Mouse (Mus musculus): ENCODE measurements at regions not wholly inside any gene's neighbourhood (a gene's known extent, or its start where the extent isn't known, plus 50 kb on each side); places are given as distances from the start of the nearest gene placed in this dataset.

DNA sequence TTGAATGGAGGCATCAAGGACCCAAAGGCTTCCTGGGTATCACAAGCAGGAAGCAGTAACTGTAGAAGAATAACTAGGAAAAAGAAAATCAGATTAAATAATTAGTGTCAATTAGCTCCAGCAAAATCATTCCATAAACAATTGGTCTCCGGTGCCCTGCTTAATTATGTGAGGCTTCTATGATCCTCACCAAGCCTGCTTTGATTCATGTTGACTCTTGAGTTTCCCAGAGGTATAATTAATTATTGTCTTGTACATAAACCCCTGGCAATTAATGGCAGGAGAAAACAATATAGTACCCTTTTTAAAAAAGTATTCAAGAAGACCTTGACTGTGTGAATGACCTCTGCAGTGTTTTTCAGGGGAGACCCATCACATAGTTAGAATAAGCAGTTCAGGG is 61.5 kb upstream of the Sp8 start:
- in situ Hi-C loops (cut with MboI, MseI), result no loop called here

DNA sequence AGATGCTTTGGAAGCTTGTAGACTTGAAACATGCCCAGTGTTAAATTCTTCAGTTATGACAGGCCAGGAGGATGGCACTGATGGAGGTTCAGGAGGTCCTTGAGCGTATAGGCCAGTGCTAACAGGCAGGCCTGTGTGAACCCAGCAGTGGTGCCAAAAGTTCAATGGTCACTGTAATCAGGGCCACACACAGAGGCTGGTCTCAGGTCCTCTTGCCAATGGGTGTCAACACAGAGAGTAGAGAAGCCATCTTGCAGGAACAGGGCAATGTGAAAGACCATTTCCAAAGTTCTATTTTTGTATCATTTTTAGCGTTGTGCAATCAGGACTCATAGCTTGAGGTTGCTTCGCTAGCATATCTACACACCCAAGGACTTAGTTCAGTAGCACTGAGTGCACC is 64.2 kb upstream of the Sp8 start:
- in situ Hi-C loops (cut with MboI, MseI), result no loop called here

DNA sequence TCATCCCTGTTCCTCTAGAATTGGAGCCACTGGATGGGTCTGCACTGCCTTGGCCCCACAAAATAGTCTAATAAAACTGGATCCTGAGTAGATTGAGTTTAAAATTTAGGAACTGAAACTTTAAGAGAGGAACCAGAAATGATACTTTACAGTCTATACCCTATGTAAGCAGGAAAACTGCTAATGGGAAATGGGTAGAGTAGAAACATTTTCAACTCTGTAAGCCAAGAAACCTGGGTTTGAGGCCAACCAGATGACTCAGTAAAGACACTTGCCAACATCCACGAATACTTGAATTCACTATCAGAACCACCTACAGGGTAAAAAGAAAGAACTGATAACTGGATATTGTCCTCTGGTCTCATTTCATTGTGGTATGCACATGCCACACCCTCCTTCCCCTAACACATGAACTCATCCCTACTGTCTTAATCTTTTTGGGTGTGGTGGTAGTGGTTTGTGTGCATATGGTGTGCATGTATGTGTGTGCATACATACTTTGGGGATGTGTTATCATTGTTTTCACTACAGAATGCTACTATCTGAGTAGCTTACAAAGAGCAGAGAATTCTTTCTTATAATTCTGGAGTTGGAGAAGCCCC is 70.6 kb upstream of the Sp8 start:
- in situ Hi-C loops (cut with MboI, MseI), result no loop called here

DNA sequence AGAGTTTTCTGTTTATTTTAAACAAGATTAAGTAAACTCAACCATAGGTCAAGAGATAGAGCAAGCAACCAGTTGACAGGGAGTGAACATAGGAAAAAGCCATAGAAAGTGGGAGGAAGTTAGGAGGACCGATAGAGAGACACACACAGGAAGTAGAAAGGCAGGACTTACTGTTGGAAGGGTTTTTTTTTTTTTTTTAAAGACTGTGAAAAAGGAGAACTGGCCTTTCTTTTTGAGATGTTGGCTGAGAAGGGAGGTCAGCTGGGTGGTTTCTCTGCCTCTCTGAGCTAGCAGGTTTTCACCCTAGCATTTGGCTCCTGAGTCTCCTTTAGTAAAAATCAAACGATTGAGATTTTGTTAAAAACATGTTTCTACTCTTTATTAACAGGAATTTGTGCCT is 73.3 kb upstream of the Sp8 start:
- in situ Hi-C loops (cut with MboI, MseI), result no loop called here

DNA sequence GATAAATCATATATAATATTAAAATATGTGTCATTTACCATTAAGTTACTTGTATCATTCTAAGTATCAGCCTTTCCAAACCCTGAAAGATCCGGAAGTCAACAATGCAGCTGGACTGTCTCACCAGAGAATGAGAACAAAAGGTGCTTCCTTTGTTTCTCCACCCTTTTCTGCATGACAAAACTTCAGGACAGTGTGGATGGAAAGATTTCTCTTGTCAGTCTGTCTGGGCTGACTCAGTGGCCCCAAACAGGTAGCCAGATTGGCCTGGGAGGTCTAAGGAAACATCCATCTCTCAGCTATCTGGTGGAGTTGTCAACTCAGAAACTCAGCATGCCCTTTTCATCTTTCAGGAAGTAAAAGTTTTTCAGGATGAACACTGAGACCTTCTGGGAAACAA is 79.7 kb upstream of the Sp8 start:
- in situ Hi-C loops (cut with MboI, MseI), result no loop called here

DNA sequence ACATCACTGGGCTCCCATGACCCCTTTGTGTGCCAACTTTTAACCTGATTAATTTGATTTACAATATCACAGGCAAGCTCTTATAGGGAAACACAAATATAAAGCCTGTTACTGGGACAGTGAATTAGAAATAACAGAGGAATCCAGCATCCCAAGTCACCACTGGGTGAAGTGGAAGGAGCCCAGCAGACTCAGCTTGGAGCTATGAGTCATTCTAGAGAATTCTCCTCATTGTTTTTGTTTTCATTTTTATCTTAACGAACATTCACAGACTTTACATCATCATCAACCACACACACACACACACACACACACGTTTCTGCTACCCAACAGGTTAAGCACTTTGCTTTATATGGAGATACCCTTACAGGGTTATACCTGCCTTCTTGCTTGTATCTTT is 92.1 kb upstream of the Sp8 start:
- in situ Hi-C loops (cut with MboI, MseI), result no loop called here

DNA sequence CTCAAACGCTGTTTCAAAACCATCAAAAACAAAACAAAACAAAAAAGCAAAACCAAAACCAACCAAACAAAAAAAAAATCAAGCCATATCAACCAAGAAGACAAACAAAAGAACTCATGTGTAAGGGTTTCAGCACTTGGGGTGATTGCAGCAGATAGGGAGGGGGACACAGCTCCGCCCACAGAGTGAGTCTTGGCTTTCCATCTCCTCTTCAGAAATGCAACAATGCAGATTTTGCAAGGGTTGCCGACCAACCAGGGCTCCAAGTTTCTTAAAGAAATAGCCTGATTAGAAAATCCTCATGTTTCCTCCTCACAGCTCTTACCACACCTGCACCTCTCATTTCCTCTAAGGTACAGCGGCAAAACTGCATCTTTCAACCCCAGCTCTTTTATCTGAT is 107.0 kb upstream of the Sp8 start:
- in situ Hi-C loops (cut with MboI, MseI), result no loop called here

DNA sequence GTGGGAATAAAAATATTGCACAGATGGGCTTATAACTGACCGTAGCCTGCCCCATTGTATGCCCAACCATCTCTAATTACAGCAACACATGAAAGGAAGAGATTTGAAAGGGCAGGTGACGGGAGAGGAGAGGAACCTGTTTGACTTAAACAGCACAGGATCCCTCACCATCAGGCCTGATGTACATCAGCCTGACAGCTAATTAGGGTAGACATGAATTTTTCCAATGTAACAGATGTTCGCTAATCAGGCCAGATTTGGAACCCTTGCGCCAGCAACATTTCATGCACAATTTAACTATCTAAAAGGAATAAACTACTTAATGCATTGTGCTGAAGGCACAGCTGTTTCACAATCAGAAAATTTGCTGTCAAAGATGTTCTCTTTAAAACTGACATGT is 120.2 kb upstream of the Sp8 start:
- in situ Hi-C loops (cut with MboI, MseI), result no loop called here

DNA sequence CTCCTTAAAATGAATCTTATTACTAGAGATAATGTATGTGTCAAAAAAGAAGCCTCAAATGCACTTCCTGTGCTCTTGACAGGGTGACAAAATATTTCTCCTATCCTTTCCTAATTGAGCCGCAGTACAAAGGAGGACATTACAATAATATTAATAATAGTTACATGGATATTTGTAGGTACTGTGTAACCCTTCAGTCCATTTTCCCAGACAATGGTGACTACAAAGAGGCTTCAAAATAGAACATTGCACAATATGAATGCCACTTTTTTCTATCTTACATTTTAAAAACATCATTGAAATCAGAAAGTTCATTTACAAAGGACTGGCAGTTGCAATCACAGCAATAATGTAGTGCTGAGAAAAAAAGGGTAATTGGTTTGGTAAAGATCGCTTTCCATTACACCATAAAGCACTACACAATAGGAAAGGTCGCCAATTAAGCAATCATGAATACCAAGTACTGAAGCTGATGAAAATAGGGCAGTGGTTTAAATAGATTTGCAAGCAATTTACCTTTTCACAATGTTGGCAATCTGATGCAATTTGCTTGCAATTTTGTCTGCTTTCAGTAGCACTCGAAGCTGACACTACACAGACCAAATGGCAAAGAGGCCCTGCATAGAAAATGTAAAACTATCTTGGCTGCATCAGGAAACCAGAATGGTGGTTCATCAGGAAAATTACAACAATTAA is 126.1 kb upstream of the Sp8 start:
- in situ Hi-C loops (cut with MboI, MseI), result no loop called here

DNA sequence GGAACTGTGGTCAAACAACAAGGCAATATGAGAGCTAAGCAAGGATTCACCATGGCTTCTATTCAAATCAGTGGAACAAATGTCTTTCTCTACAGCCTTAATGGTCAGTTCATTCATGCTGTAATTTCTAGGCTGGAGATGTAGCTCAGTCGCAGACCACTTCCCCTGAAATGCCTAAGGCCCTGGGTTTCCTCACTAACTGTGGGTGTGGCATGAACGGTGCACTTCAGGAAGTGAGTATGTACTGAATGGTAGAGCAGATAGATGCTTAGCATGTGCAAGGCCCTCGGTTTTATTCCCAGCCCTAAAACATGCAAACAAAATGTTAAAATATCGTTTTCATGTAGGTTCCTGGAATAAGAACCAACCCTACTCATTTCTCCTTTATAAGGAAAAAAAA is 129.3 kb upstream of the Sp8 start:
- in situ Hi-C loops (cut with MboI, MseI), result no loop called here

DNA sequence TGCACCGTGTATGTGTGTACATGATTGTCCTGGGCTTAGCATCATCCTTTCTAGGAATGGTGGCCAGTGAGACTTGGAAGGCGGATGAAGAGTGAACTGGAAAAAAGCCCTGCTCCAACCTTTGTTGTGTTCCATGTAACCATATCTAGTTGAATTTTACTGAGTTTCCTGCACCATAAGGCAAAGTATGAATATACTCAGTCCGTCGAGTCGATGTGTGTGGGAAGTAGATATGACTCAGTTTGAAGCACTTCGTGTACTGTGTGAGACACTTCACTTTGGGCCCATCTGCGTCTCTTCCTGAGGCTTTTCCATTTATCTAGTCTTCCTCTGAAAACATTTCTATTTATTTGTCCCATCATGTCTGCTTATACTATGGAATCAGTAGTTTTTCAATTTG is 139.5 kb upstream of the Sp8 start:
- in situ Hi-C loops (cut with MboI, MseI), result no loop called here

DNA sequence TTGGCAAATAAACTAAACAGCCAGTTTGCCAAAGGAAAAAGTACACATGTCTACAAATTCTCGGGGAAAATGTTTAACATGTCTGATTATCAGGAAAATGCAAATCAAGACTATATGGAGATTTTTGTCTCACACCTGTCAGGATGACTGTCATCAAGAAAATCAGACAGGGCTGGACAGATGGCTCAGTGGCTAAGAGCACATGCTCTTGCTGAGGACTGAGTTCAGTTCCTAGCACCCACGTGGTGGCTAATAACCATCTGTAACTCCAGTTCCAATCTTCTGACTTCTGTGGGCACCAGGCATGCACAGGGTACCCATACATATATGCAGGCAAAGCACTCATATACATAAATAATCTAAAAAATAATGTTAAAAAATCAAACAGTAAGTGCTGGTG is 141.3 kb upstream of the Sp8 start:
- in situ Hi-C loops (cut with MboI, MseI), result no loop called here

DNA sequence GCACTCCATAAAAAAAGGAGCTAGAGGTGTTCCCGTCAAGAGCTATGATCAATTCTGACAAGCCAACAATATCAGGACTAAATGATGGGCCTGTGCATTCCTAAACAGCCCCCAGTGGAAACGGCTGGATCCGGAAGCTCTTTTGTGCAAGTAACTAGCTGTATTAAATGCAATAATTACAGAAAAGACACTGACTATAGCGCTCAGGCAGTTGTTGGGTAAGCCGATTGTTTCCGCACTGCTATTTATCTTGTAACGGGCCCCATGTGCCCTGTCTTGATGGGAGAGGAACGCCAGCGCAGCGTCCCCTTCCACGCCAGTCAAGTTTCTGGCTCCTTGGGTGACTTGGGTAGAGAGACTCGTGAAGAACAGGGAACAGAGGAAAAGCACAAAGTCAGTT is 142.4 kb upstream of the Sp8 start:
- in situ Hi-C loops (cut with MboI, MseI), result no loop called here

DNA sequence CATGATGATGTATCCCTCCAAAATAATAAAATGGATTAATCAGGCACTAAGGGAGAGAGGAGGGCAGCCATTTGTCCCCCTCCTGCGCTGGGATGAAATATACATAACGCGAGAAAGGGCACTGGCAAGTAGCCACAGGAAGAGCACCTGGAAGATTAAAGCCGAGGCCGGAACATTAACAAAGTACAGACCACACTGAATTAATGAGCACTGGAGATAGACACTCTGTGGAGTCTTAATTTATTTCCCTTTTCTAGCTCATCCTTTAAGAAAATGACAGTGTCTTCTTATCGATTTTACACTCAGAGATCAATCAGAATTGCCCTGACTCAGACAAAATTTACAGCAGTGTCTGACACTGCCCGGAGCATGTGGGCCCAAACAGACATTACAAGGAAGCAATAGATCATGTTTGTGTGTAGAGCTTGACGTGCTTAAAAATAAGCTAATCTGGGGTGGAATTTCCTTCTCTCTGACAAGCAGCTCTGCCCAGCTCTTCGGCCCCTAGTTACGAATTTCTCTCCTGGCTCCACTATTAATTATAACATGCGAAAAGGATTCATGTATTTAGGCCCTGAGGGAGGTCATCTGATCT is 143.0 kb upstream of the Sp8 start:
- in situ Hi-C loops (cut with MboI, MseI), result no loop called here

DNA sequence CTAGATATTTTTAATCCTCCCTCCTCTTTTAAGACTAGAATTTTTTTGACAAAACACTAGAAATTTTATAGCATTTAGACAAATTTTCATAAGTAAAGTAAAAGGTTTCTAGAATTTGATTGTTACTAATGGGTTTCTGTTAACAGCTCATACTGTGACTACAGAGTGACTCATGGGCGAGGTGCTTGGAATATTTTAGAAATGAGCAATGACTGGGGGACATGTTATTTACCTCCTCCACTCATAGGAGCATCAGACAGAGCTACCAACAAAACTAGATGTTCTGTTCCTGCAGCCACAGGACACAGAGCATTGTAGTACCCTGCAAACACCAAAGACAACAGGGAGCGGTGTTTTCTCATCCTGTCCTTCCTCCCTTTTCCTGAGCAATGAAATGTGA is 144.3 kb upstream of the Sp8 start:
- in situ Hi-C loops (cut with MboI, MseI), result no loop called here

DNA sequence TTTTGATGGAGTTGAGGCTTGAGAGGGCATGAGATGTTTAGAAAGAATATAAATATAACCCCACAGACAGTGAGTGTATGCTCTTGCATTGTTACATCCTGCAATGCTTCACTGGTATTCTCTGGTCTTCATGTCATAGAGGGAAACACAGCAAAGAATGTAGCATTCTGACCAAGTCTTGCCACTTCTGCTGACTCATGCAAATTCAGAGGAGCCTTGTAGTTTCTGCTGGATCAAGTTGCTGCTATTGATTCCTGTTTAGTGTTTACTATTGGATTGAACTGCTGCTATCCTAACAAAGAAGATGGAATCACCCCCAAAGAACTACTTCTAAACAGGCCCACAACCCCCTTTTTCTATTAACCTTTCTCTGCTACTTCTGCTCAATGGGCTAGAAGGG is 148.0 kb upstream of the Sp8 start:
- in situ Hi-C loops (cut with MboI, MseI), result loop anchor here (5.0 kb wide), 1 partner anchor 106 kb away; no protein-coding TSS in a partner anchor

DNA sequence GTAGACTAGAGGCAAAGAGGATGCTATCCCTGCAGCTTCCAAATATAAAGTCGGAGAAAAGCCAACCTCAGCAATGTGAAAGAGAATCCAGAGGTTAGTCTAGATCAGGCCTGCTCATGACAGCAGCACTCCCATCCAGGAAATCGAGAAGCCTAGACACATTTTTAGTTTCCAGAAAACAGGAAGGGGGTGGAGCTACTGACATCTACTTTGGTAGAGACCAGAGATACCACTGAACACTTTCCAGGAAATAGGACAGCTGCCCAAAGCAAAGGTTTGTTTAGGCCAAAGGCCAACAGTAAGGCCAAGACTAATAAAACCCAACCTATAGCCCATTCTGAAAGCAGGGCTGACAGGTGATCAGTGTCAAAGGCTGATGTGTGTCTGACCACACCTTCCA is 151.4 kb upstream of the Sp8 start:
- in situ Hi-C loops (cut with MboI, MseI), result loop anchor here (5.0 kb wide), 1 partner anchor 102 kb away; no protein-coding TSS in a partner anchor

DNA sequence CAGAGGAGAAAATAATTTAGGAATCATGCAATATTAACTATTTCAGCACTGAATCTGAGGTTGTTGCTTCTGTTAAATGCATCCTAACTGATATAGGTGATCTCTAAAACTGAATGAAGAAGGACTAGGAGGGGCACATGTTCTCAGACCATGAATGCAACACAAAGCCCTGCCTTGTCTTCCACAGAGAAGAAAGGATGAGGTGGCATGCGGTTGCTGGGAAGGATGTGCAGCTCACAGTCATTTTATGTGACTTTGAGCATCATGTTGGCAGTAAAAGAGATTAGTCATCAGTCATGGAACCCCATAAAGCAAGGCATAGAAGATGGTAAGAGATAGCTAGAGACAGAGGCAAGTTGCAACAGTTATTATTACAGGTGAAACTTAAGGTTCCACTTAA is 163.2 kb upstream of the Sp8 start:
- in situ Hi-C loops (cut with MboI, MseI), result no loop called here

DNA sequence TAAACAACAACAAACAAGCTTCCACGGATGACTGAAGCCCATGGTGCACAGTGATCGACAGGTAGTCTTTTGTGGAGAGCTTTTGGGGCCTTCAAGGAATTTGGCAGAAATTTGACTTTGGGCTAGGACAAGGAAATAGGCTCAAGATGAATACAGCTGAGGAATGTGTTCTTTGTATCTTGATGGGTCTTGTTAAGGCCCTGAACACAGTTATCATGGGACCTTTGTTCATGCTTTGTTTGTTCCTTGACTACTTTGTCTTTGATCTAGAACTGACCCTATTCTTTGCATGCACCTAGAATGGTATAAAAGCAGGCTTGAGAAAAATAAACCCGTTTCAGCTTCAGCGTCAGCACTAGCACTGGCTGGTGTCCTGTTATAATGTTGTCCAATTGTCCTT is 168.1 kb upstream of the Sp8 start:
- in situ Hi-C loops (cut with MboI, MseI), result no loop called here

DNA sequence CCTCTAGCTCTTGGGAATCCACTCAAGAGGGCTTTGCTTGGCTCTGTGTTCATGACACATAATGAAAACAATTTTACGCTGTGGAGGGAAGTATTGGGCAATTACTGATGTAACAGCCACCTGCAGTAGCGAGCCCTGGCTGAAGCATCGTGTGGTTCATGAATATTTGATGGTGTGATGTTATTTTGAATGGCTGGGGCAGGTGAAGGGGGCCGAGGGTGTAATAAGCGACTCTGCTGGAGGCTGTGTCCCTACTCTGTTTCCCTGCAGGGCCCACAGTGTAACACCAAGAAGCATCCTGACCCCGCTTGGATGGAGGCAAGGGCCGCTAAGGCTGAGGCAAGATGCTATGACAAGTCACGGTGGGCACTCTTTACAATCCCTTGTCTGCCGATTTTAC is 184.6 kb upstream of the Sp8 start:
- in situ Hi-C loops (cut with MboI, MseI), result no loop called here

DNA sequence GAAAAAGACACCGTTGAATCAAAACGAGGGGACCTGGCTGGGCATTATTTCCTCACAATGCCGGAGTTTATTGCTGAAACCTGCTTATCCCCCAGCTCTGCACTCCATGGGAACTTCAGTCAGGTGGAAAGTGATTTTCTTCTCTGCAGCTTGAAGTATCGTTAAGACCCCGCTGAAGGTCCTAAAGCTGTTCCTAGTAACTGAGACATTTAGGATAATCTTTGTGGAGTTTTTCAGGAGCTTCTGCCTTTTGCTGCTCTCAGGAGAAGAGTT is 185.0 kb upstream of the Sp8 start:
- in situ Hi-C loops (cut with MboI, MseI), result no loop called here

DNA sequence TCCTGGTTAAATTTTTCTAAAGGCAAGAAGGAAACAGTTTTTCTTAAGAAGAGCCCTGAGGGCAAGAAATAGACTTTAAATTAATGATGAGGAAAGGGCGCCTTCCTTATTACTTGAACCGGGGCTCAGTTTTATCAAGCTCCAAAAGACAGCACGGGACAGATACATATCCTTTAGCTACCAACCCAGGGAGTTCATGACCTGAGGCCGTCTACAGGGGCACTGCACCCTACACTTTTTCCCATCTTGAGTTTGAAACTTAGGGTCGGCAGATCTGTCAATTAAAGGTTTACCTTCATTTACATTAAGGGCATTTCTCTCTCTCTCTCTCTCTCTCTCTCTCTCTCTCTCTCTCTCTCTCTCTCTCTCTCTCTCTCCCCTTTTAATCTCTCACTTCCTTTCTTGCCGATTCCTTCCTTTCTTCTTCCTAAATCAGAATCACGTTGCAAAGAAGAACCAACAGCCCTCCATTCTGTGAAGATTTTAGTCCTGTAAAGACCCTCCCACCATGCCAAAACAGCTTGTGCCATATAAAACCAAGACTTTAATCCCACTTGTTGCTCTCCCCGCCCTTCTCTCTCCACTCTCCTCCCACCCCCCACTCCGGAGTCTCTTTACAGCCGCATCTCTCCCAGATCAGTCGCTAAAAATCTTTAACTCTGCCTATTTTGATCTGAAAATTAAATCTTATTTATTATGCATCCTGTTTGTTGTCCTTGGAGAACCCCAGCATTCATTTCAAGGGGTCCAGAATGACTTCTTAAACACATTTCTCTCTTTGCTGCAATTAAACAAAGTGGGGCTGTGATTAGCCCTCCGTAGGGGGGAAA is 185.5 kb upstream of the Sp8 start:
- in situ Hi-C loops (cut with MboI, MseI), result no loop called here

All from T-helper 2 cell (primary cell).